Mouse (Mus musculus) ovary, adult 2 months (tissue): ENCODE results near the gene Olfr1255. TPM values are rescaled to one million over a fixed set of nuclear protein-coding genes. Genes with fewer than 3 reads are reported as not detected.

Experiments used
- polyA plus RNA-seq: library from polyadenylated mRNA; depleted of rRNA; stranded (reverse); fragments of >200 nt; gene quantifications from 2 replicates; pipeline ENCODE4 v1.2.3, GENCODE M21; 2012; rRNA removed

Gene Olfr1255
- not detected in 2 replicates for polyA plus RNA-seq

DNA sequence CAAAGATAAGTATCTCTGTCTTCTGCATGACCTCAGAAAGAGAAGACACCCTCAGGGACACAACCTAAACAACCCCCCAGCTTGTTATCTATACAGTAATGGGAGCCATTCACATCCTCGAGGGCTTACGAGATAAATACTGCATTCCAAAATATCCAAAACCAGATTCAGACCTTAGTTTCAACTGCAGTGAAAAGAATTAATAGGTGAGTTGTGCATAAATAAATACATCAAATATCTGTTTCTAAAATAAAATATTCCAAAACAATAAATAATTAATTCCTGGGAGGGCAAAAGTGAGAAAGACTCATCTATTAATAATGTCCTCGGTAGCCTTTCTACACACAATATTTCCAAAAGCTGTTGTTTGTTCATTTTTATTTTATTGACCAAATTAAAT, at the start of gene Olfr1255:
Gene Olfr1255, plus strand, starts transcription at position 301 of the 400 bp plus-strand sequence.

DNA sequence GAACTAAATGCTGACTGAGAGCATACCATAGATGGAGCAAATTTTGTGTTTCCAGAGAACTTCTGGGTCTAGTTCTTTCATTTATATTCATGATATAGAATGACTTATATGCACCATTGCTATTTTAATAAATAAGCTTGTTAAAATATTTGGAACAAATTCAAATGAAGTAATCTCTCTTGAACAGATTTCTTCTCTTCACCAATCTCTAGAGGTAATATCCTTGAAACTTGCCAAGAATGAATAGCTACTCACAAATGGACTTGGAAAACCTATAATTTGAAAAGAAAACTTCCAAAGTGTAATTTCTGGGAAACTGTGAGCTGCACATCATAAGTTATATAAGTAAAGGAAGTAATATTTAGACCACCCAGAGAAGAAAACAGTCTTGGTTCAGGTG, 18.3 kb upstream of the Olfr1255 start, which contains the start of gene Olfr1254:
Gene Olfr1254, minus strand, starts transcription at position 101 of the 400 bp plus-strand sequence.

DNA sequence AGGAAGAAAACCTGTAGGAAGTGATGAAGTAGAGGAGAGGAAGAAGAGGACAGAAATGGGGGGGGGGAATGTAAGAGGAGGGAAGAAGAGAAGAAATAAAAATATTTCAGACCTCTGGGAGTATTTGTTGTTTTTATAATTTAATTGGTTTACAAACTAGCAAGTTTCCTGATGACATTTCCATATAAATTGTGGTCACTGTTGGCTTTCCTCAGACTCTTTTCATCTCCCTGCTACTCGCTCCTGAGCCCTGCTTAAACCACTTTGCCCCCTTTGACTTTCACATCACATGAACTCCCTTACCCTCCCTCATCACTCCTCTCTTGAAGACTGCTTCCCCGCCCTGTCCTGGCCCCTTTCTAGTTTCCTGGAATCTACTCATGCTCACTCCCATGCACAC, 29.6 kb downstream of the Olfr1255 start, which contains the start of gene Olfr1256:
Gene Olfr1256, minus strand, starts transcription at position 101 of the 400 bp plus-strand sequence.

DNA sequence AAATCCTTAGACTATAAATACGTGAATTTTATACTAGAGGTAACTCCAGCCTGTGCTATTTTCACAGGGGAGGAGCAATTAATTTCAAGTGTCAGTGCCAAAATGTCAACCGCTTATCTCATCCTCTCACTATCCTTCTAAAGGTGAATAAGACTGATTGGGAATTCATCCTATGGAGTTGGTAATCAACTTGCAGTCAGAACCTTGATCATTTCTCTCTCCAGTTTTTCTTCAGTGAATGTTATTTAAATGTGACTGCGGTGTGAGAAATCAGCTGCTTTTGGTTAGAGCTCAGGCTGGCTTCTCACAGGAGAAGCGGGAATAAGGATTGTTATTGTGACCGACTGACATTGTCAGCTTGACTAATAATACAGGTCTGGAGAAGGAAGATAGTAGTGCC, 36.3 kb downstream of the Olfr1255 start, which contains the start of gene Olfr48:
Gene Olfr48, minus strand, starts transcription at position 101 of the 400 bp plus-strand sequence.

Other genes starting within 250 kb of the Olfr1255 start
- not detected in 2 replicates for gene Olfr1245, start 233.6 kb upstream of the Olfr1255 start, polyA plus RNA-seq
- 0.17 TPM in 1 of 2 replicates, not detected in the other for gene Olfr1246, start 218.9 kb upstream of the Olfr1255 start, polyA plus RNA-seq
- gene Olfr1247, start 197.9 kb upstream of the Olfr1255 start, polyA plus RNA-seq: not detected in 2 replicates
- not detected in 2 replicates for gene Olfr1248, start 193.8 kb upstream of the Olfr1255 start, polyA plus RNA-seq
- not detected in 2 replicates for gene Olfr1249, start 177.1 kb upstream of the Olfr1255 start, polyA plus RNA-seq
- gene Olfr1250, start 150.6 kb upstream of the Olfr1255 start, polyA plus RNA-seq: 1.0 and 1.1 TPM in 2 replicates
- gene Olfr1251, start 140.1 kb upstream of the Olfr1255 start, polyA plus RNA-seq: 1.8 and 3.6 TPM in 2 replicates
- not detected in 2 replicates for gene Olfr1252, start 87.0 kb upstream of the Olfr1255 start, polyA plus RNA-seq
- gene Olfr1253, start 55.0 kb upstream of the Olfr1255 start, polyA plus RNA-seq: not detected in 2 replicates
- not detected in 2 replicates for gene Olfr1254, start 18.4 kb upstream of the Olfr1255 start, polyA plus RNA-seq
- not detected in 2 replicates for gene Olfr1256, start 29.5 kb downstream of the Olfr1255 start, polyA plus RNA-seq
- not detected in 2 replicates for gene Olfr48, start 36.2 kb downstream of the Olfr1255 start, polyA plus RNA-seq
- not detected in 2 replicates for gene Olfr1257, start 66.4 kb downstream of the Olfr1255 start, polyA plus RNA-seq
- not detected in 2 replicates for gene Olfr1258, start 115.3 kb downstream of the Olfr1255 start, polyA plus RNA-seq
- gene Olfr1259, start 136.6 kb downstream of the Olfr1255 start, polyA plus RNA-seq: not detected in 2 replicates
- not detected in 2 replicates for gene Olfr1260, start 162.3 kb downstream of the Olfr1255 start, polyA plus RNA-seq
- gene Olfr1261, start 179.2 kb downstream of the Olfr1255 start, polyA plus RNA-seq: not detected in 2 replicates
- not detected in 2 replicates for gene Olfr1262, start 188.1 kb downstream of the Olfr1255 start, polyA plus RNA-seq
- gene Olfr1263, start 200.1 kb downstream of the Olfr1255 start, polyA plus RNA-seq: not detected in 2 replicates
- not detected in 2 replicates for gene Olfr1264, start 213.5 kb downstream of the Olfr1255 start, polyA plus RNA-seq
- not detected in 2 replicates for gene Olfr1265, start 223.3 kb downstream of the Olfr1255 start, polyA plus RNA-seq